Mouse (Mus musculus) erythroid progenitor cell, adult 5-6 weeks (primary cell): Measurements from ENCODE around the gene Kcnq2. TPM values are rescaled to one million over a fixed set of nuclear protein-coding genes. Genes with fewer than 3 reads are reported as not detected.

ENCODE experiments used
- ATAC-seq: replicated peaks from 2 replicates; pipeline ENCODE4 v1.8.0; 2016; ENCODE audit warnings: moderate number of reproducible peaks, mild to moderate bottlenecking, moderate TSS enrichment, inconsistent platforms; ENCODE audit not compliant: poor library complexity, low FRiP score, severe bottlenecking
- total RNA-seq, 2 experiments: library from RNA; stranded (forward) in 1 of 2; stranded (reverse) in 1 of 2; fragments of 150-400 nt in 1 of 2; fragments of 186-747, 209-891 nt in 1 of 2; gene quantifications; 2 replicates each; pipeline versions ENCODE4 v1.2.3 to v1.2.4; 2015 to 2017; ENCODE audit warnings: low replicate concordance in 2 of 2

Gene Kcnq2
- total RNA-seq, 2 experiments from 2014 or later, result not detected

DNA sequence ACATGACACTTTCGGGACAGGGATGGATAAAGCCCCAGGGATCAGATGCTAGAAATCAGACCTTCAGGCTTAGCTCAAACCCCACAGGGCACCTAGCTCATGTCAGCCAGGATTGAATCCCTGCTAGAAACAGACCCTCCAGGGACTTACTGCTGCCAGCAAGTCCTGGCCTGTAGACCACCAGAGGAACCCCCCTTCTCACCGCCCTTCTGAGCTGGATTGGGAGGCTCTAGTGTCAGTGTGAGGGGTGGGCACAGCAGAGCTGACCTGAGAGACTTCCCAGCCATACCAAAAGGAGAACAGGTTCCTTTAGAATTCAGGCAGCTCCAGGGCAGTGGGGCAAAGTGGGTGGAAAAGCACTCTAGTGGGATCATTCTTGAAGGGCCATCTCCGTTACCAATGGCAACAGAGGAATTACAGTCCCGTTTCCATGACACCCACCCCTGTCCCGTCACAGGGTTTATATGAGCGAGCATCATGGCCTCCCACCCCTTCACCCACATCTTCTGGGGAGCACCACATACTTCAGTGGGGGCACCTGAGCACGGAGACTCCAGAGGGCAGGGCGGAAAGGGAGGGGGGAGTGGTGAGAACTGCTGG, 21.2 kb downstream of the Kcnq2 start:
- no peak for ATAC-seq

DNA sequence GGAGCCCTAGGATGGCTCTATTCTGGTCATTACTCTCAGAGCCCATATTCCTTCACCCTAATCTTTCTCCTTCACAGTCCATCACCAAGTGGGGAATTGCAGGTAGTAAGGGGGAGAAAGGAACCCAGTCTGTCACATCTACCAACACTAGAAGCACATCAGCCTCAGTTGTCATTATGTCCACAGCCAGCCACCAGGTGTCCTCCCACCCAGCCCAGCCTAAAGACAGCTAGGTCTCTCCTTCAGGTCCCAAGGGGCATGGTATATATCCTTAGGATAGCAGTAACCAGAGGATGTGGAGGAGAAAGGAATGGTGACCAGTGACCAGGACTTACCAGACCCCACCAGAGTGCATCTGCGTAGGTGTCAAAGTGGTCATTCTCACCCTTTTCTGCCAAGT, 23.4 kb downstream of the Kcnq2 start:
- no peak for ATAC-seq

DNA sequence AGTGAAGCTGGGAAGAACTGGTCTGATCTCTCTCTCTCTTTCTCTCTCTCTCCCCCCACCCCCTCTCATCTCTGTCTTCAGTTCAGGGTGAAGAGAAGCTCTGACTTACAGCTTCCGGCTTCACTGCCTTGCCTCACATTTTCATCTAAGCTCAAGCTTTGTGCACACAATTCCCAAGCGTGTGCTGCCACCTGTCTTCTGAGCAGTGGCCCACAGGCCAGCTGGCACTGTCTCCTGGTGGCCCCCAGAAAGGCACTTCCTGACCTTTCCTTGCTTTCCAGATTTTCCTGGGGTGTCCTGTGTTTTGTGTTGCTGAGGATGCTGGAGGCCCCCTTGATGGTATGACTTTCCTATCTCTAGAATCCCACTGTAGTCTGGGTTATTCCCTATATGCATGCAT, 31.0 kb downstream of the Kcnq2 start:
- ATAC-seq, result no peak

DNA sequence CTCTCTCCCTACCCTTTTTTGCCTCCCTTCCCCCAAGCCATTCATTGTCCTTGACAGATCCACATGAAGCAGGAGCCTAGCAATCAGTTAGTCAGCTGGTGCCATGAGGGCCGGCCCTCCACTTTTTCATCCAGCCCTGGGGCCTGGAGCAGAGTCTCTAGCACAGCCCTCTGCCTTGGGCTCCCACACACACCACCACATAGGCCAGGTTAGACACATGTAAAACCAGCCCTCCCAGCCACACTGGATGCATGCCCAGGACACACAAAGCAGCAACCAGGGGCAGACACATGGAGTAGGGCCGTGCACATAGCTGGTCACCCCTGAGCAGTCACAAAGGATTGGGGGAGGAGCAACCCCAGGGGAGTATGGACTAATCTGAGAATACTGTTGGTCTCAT, 32.9 kb downstream of the Kcnq2 start:
- no peak for ATAC-seq

- ATAC-seq, result no peak
Measured at GRCm38 (mm10) chr2:181101626-181102025, 33.5 kb downstream of the Kcnq2 start.

DNA sequence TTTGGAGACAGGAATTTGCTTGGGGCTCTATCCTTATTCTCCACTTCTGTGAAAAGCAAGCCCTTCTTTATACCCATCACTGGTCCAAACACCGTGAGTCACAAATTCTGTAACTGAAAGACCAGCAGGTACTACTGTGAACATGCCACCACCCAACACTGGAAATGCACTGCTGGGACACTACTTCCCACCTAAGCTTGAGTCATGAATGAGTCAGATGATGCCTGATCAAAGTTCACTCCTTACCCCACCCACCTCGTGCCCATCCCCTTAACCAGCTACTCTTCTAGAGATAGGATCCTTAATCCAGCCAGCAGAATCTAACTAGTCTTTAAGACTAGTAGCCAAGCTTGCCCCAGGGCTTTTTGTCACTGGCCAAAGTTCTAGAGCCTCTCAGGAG, 35.0 kb downstream of the Kcnq2 start:
- ATAC-seq, result no peak

DNA sequence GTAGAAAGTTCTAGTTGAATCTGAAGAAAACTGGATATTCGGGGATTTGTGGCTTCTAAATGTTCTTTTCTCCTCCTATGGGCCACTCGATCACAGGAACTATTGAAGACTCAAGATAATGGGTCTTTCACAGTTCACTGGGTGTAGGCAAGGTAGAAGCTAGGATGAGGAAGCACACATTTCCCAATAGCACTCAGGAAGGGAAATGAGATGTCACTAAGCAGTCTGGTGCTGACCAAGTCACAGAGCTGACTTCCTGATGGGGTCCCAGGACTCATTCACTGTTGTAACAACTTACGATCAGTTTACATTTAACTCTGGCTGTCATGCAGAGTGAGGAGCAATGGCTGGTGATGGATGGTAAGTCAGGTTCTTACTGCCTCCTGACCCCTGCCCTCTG, 45.0 kb downstream of the Kcnq2 start:
- ATAC-seq, result no peak

DNA sequence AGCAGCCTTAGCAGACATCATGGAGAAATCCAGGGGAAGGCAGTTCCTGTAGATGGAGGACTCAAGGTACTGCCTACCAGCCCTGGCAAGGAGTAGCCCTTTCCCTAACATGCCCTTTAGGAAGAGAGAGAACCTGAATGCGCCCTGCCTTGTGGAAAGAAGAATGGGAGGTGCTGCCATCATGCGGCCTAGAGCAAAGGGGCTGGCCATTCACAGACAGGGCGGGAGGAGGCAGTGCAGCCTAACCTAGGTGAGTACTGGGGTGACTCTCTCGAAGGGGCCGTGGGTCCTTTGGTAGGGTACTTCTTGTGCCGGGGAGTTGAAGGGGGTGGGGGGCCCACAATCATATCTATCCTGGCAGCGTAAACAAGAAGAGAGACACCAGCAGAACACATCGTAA, 50.1 kb downstream of the Kcnq2 start:
- no peak for ATAC-seq

DNA sequence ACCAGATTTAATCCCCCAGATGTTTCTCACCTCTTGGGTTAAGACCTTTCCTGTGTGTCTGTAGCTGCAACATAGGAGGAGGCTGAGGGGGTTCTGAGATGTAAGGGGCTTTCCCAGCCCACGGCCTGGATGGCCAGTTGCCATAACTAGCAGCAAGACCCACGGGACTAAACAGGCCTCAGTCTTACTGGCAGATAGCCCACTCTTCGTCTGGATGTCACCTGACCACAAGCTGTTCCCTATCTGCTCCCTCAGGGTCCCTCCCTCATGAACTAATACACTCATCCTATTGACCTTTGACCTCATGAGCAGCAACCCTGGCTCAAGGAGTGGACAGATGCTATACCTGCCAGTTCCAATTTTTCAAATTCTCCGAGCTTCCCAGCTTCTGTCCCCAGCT, 51.2 kb downstream of the Kcnq2 start:
- ATAC-seq, result no peak

- ATAC-seq, result no peak
Measured at GRCm38 (mm10) chr2:181080886-181081285, 54.2 kb downstream of the Kcnq2 start.

DNA sequence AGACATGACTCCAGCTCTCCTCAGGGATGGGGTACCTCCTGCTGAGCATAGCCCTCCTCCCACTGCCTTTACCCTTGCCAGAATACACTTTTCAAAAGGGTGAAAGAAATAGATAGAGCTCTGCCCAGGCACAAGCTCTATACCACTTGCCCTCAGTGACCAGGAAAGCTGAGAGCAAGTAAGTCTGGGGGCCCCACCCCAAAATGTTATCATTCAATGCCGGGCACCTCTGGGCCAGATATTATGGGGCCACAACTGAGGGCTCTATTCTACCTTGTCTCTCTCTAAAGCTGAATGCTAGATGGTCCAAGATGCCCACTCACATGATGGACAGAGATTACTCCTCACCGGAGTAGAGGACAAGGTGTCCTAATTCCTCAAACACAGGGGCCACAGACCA, 55.6 kb downstream of the Kcnq2 start:
- no peak for ATAC-seq

- ATAC-seq, result no peak
Measured at GRCm38 (mm10) chr2:181078908-181079307, 56.2 kb downstream of the Kcnq2 start.

GRCm38 (mm10) chr2:181075501-181075900, 59.6 kb downstream of the Kcnq2 start:
- no peak for ATAC-seq

GRCm38 (mm10) chr2:181072403-181072714, 62.7 kb downstream of the Kcnq2 start:
- peak; percentile 27; the same call in 1 of the 2 replicates for ATAC-seq

DNA sequence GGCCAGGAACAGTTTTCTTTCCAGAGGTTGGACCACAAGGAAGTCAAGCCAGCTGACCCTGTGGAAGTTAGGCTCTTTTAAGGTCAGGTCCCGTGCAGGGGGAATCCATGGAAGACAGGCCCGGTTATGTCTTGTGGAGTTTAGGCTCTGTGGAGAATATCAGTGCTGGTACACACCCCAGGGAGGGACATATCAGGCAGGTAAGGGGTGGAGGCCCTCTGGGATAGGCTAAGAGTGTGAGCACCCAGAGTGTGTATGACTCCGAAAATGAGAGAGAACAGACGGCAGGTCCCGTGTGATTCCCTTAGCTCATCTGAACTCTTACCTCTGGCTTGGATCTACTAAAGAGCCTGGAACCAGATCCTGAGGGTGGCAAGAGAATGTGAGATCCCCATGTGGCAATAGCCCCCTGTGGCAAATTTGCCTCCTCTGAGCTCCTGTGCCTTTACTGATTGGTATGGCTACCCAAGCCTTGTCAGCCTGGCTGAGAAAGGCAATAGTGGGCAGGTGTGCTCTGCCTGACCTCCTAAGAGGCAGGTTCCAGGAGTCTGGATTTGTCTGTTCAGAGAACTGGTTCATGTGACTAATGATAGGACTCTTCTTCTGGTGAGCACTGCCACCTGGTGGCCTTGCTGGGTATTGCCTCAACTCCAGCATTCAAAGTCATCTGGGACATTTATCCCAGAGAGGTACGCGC, 63.2 kb downstream of the Kcnq2 start:
- peak; percentile 59 for ATAC-seq

GRCm38 (mm10) chr2:181070136-181070535, 65.0 kb downstream of the Kcnq2 start:
- no peak for ATAC-seq

- no peak for ATAC-seq
Measured at GRCm38 (mm10) chr2:181068499-181068898, 66.6 kb downstream of the Kcnq2 start.

- no peak for ATAC-seq
Measured at GRCm38 (mm10) chr2:181065827-181066226, 69.3 kb downstream of the Kcnq2 start.

GRCm38 (mm10) chr2:181060127-181060526, 75.0 kb downstream of the Kcnq2 start:
- no peak for ATAC-seq

DNA sequence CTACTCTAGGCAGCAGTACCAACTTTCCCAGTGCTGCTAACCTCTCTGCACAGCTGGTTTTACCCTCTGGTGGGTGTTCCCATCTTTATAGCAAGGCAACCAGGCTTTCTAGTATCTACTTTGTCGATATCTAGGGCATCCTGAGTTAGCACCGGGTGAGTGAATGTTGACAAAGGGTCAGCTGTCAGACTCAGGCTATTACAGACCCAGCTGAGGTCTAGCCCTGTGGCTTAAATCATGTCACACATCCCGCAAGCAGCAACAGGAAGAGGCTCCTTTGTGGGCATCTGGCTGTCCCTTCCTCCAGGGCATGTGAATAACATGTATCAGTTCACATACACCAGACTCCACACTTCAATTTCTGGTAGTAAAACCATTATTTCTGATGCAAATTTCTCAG, 76.9 kb downstream of the Kcnq2 start:
- ATAC-seq, result no peak

DNA sequence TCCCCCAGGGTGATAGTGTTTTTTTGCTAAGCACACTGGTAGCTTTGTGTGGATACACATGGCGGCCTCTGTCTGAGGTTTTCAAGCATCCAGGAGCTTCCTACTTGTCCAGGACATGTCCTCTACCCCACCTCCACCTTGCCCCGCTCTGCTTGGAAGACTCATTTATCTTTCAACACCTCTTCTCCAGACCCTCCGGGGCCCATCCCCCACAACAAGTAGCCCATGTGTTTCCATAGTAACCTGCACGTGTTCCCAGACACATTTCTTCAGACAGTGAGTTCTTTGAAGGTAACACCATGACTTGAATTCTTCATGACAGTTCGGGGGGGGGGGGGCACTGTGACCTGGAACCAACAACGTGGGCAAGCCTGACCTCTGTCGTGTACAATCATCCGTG, 77.8 kb downstream of the Kcnq2 start:
- no peak for ATAC-seq

DNA sequence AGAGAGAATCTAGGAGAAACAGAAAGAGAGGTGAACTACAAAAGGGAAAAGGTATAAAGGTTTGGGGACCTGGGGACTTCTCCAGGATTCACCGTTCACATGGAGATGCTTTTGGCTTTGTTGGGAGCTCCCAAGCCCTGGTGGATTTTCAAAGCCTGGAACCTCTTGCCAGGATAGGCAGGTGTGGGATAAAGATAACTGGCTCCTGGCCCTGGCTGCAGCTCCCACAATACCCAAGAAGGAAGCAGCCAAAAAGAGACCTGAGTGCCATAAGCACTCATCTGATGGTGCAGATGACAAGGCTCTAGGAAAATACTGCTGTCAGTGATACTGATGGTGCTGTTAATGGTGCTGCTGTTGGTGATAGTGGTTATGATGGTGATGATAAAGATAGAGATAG, 82.9 kb downstream of the Kcnq2 start:
- ATAC-seq, result no peak
